Mouse (Mus musculus) liver, embryonic 16.5 days (tissue): ENCODE measurements around the gene Tmem151a. TPM values are rescaled to one million over a fixed set of nuclear protein-coding genes. Genes with fewer than 3 reads are reported as not detected.
"Not testable (repeated sequence)": the region's sequence is repeated elsewhere in the genome, so short reads cannot be mapped to it uniquely, and the experiment has no call there.

Source experiments
- ATAC-seq: fragments of 200-750 bp; cut with Nextera tagmentation; 2 replicates; pipeline ENCODE4 v1.8.0; 2017; ENCODE audit warnings: low read depth, mild to moderate bottlenecking, moderate number of reproducible peaks, moderate library complexity
- H3K27ac ChIP-seq: fragments of 300-500 bp; sonication (generic); 2 replicates; pipeline ENCODE4 v1.5.1; 2014; ENCODE audit warnings: mild to moderate bottlenecking, low read length
- H3K27me3 ChIP-seq: fragments of 300-500 bp; sonication (generic); 2 replicates; pipeline ENCODE4 v1.6.1; 2014; ENCODE audit warnings: low read depth, low read length, mixed read lengths; ENCODE audit not compliant: control insufficient read depth, insufficient read depth
- H3K36me3 ChIP-seq: fragments of 300-500 bp; sonication (generic); 2 replicates; pipeline ENCODE4 v1.6.1; 2014; ENCODE audit warnings: mild to moderate bottlenecking; ENCODE audit not compliant: control insufficient read depth, insufficient read depth
- H3K4me1 ChIP-seq: fragments of 300-500 bp; sonication (generic); 2 replicates; pipeline ENCODE4 v1.6.1; 2014; ENCODE audit warnings: low read depth, low read length, mixed read lengths; ENCODE audit not compliant: control insufficient read depth
- H3K4me2 ChIP-seq: fragments of 300-500 bp; sonication (generic); 2 replicates; pipeline ENCODE4 v1.6.1; 2014; ENCODE audit warnings: low read depth, low read length, mixed read lengths
- H3K4me3 ChIP-seq: fragments of 300-500 bp; sonication (generic); 2 replicates; pipeline ENCODE4 v1.5.1; 2014; ENCODE audit warnings: low read depth, mild to moderate bottlenecking, low read length
- H3K9ac ChIP-seq: fragments of 300-500 bp; sonication (generic); 2 replicates; pipeline ENCODE4 v1.6.1; 2014; ENCODE audit warnings: low read depth, low read length
- H3K9me3 ChIP-seq: fragments of 300-500 bp; sonication (generic); replicated peaks from 2 replicates; pipeline ENCODE4 v1.6.1; 2016; ENCODE audit warnings: low read length; ENCODE audit not compliant: control insufficient read depth
- WGBS: fragments of 180-500 bp; shearing (Covaris S2); extraction: QIAGEN DNeasy Blood & Tissue Kit; methylation state at CpG from one replicate; pipeline ENCODE4 v1.1.7; 2014; ENCODE audit not compliant: insufficient replicate concordance; 5-methylcytosine and 5-hydroxymethylcytosine counted together
- polyA plus RNA-seq: library from polyadenylated mRNA; unstranded; fragments of >200 nt; fragmentation: Nextera tagmentation; extraction: Ambion mirVana; gene quantifications from 2 replicates; pipeline ENCODE4 v1.2.1, GENCODE M21; 2015

Tmem151a gene
- polyA plus RNA-seq, 1 experiment from 2014 or later = 0.52 TPM

GRCm38 (mm10) chr19:5086533-5086932 lies 1.2 kb upstream of the Tmem151a start:
- H3K9me3 ChIP-seq, H3K27ac ChIP-seq, H3K4me3 ChIP-seq, ATAC-seq, H3K36me3 ChIP-seq, H3K4me2 ChIP-seq, H3K9ac ChIP-seq: not testable (repeated sequence)
- peaks cover 55% of the 10 kb centered on the region for H3K27me3 ChIP-seq
- peaks cover 21% of the 10 kb centered on the region for H3K4me1 ChIP-seq
- 48% methylated on average over 4 of the region's 4 CpGs for WGBS

- ATAC-seq = no peak
- H3K36me3 ChIP-seq = no peaks in the 10 kb centered on the region
- H3K4me2 ChIP-seq = peak overlapping the region; percentile 79
- H3K9me3 ChIP-seq = no peaks in the 10 kb centered on the region
- WGBS = 4% methylated on average over 15 of the region's 15 CpGs
- no peak overlapping the region for H3K27ac ChIP-seq
- H3K4me3 ChIP-seq = peak overlapping the region; percentile 56
- H3K4me1 ChIP-seq = peaks cover 21% of the 10 kb centered on the region
- H3K27me3 ChIP-seq = peaks cover 72% of the 10 kb centered on the region
- H3K9ac ChIP-seq = no peak overlapping the region
Observed at GRCm38 (mm10) chr19:5084834-5085144, 542 bp downstream of the Tmem151a start.

GRCm38 (mm10) chr19:5083961-5084833 lies 1.1 kb downstream of the Tmem151a start:
- Histone ChIP-seq H3K4me2 (no peak overlapping the region), H3K4me3 (no peak overlapping the region), H3K27me3 (peaks cover 72% of the 10 kb centered on the region), H3K9me3 (no peaks in the 10 kb centered on the region), H3K36me3 (no peaks in the 10 kb centered on the region), H3K27ac (no peak overlapping the region), H3K9ac (no peak overlapping the region), H3K4me1 (peaks cover 18% of the 10 kb centered on the region)
- ATAC-seq = no peak
- WGBS = 53% methylated on average over 3 of the region's 3 CpGs

- Histone ChIP-seq H3K27ac (no peak overlapping the region), H3K4me3 (no peak overlapping the region), H3K27me3 (peaks cover 72% of the 10 kb centered on the region), H3K4me2 (no peak overlapping the region), H3K36me3 (no peaks in the 10 kb centered on the region), H3K9ac (no peak overlapping the region), H3K9me3 (no peaks in the 10 kb centered on the region), H3K4me1 (peaks cover 10% of the 10 kb centered on the region)
- WGBS = 57% methylated on average over 24 of the region's 24 CpGs
- ATAC-seq = no peak
Observed at GRCm38 (mm10) chr19:5082596-5082995, 2.7 kb downstream of the Tmem151a start.

- H3K4me3 ChIP-seq = no peak overlapping the region
- WGBS = 62% methylated on average over 18 of the region's 18 CpGs
Observed at GRCm38 (mm10) chr19:5082005-5082404, 3.3 kb downstream of the Tmem151a start.

GRCm38 (mm10) chr19:5079279-5079678 lies 6.1 kb downstream of the Tmem151a start:
- WGBS = 72% methylated on average over 1 of the region's 1 CpGs
- no peak overlapping the region for H3K4me2 ChIP-seq
- ATAC-seq = no peak
- no peak overlapping the region for H3K9ac ChIP-seq
- peaks cover 45% of the 10 kb centered on the region for H3K27me3 ChIP-seq
- H3K36me3 ChIP-seq = no peaks in the 10 kb centered on the region
- H3K27ac ChIP-seq = no peak overlapping the region
- H3K4me3 ChIP-seq = no peak overlapping the region
- H3K9me3 ChIP-seq = no peaks in the 10 kb centered on the region
- no peaks in the 10 kb centered on the region for H3K4me1 ChIP-seq

More at GRCm38 (mm10) chr19:5082005-5082404, 3.3 kb downstream of the Tmem151a start:
- Histone ChIP-seq H3K4me1 (peaks cover 9% of the 10 kb centered on the region), H3K36me3 (no peaks in the 10 kb centered on the region), H3K27me3 (peaks cover 71% of the 10 kb centered on the region), H3K4me2 (no peak overlapping the region), H3K27ac (no peak overlapping the region), H3K9me3 (no peaks in the 10 kb centered on the region), H3K9ac (no peak overlapping the region)
- ATAC-seq = no peak

GRCm38 (mm10) chr19:5073518-5073917 lies 11.8 kb downstream of the Tmem151a start:
- Histone ChIP-seq H3K4me3 (no peak overlapping the region), H3K27me3 (peaks cover 30% of the 10 kb centered on the region), H3K9me3 (no peaks in the 10 kb centered on the region), H3K9ac (no peak overlapping the region), H3K4me2 (no peak overlapping the region), H3K4me1 (peaks cover 25% of the 10 kb centered on the region), H3K27ac (no peak overlapping the region), H3K36me3 (no peaks in the 10 kb centered on the region)
- no peak for ATAC-seq
- 32% methylated on average over 5 of the region's 5 CpGs for WGBS

- Histone ChIP-seq H3K9me3 (no peaks in the 10 kb centered on the region), H3K9ac (no peak overlapping the region), H3K27ac (no peak overlapping the region), H3K4me3 (peak overlapping the region; percentile 59), H3K36me3 (no peaks in the 10 kb centered on the region), H3K4me1 (peaks cover 30% of the 10 kb centered on the region), H3K27me3 (peaks cover 35% of the 10 kb centered on the region), H3K4me2 (peak overlapping the region; percentile 86)
- no peak for ATAC-seq
- 1% methylated on average over 15 of the region's 15 CpGs for WGBS
Observed at GRCm38 (mm10) chr19:5073028-5073427, 12.3 kb downstream of the Tmem151a start.

GRCm38 (mm10) chr19:5072389-5073019 lies 12.8 kb downstream of the Tmem151a start:
- no peaks in the 10 kb centered on the region for H3K9me3 ChIP-seq
- peak overlapping the region; percentile 86 for H3K4me2 ChIP-seq
- WGBS = 3% methylated on average over 20 of the region's 20 CpGs
- H3K36me3 ChIP-seq = no peaks in the 10 kb centered on the region
- H3K9ac ChIP-seq = peak overlapping the region; percentile 1; the same call in 1 of the 2 replicates
- 0 out of 2 replicates have a peak overlapping the region, but pooled peaks have one; percentile 27 for H3K27ac ChIP-seq
- peak overlapping the region; percentile 59 for H3K4me3 ChIP-seq
- H3K4me1 ChIP-seq = peaks cover 35% of the 10 kb centered on the region
- ATAC-seq = no peak; the same call in 1 of the 2 replicates
- H3K27me3 ChIP-seq = peaks cover 39% of the 10 kb centered on the region
